Comparison of ENCODE assay signal across 1 mouse cellular context in the genomic region with DNA sequence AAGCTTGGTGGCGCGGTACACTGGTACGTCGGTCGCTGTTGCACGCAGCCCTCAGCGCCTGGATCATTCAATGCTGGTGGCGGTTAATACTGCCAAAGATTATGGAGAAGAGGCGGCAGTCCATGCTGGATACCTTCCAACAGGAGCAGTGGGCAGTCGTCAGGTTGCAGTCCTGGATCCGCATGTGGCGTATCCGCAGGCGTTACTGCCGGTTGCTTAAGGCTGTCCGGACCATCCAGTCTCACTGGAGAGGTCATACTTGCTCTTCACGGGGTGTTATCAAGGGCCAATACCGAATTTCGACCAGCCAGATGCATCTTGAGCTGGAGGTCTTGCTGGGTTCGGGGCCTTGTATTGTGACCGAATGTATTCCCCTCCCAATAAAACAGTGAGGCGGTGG.
TF ChIP-seq lines count a peak whose summit lies in the region.

No protein-coding gene starts in this region.

TF ChIP-seq in ES-E14, 5 proteins besides CTCF, POLR2A, EP300 and RAD21 (continued from another document):
- TF ChIP-seq HCFC1 (IDR thresholded peaks at IDR 0.05; ENCODE audit: borderline replicate concordance, insufficient read depth, low read length) (no peak), ZC3H11A (IDR thresholded peaks at IDR 0.05; ENCODE audit: borderline replicate concordance, low read depth, low read length) (no peak), ZNF384 (IDR thresholded peaks at IDR 0.05; ENCODE audit: low read depth, low read length) (no peak), CHD2 (IDR thresholded peaks at IDR 0.05; ENCODE audit: low read depth, low read length) (no peak)
